Mouse (Mus musculus): ENCODE results near the gene Ube2l6. TPM values are rescaled to one million over a fixed set of nuclear protein-coding genes. Genes with fewer than 3 reads are reported as not detected.

The Ube2l6 gene
- polyA plus RNA-seq, 1 experiment from 2014 or later: 95.3 TPM

DNA sequence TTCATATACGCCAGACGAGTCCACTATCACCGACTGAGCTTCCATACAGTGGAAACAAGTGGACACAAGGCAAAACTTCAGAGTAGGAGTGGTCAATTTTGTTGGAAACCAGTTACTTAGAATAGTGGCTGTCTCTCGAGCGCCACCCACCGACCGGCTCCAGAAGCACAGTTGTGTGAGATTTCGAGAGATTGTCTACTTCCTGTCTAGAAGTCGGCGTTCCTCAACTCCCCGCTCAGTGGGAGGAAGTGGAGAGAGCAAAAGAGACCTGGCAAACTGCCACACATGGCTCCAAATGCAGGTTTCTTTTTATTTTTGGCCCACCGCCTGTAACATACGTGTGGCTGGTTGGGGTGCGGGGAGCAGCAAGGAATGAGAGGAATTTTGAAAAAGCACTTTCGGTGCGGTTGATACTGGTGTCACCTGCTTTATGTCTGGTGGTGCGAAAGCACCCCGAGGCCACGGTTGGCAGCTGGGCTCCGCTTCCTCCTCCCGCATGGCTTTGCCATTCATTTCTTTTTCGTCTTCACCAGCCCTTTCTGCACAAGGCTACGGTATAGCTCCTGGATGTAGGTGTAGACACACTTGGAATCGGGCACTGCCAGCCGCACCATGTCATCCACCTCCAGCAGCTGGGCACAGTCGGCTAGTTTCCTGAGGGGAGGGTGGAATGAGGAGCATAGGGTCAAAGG lies 12.4 kb downstream of the Ube2l6 start:
- no peaks in the 10 kb centered on the region for H3K27me3 ChIP-seq (replicated peaks)
- peak overlapping the region; percentile 84 for H3K27ac ChIP-seq (ENCODE audit: poor library complexity, severe bottlenecking)
- H3K4me2 ChIP-seq: peak overlapping the region; percentile 62
- H3K9me3 ChIP-seq (replicated peaks): 0 out of 2 replicates have a peak, but pooled peaks cover 3% of the 10 kb centered on the region
- WGBS: 20% methylated on average over 26 of the region's 26 CpGs
- H3K9ac ChIP-seq: peak overlapping the region; percentile 64
- peaks cover 21% of the 10 kb centered on the region for H3K36me3 ChIP-seq
- peak; percentile 53 for ATAC-seq (ENCODE audit: insufficient number of reproducible peaks, low FRiP score)
- H3K4me1 ChIP-seq (replicated peaks): peaks cover 29% of the 10 kb centered on the region
- H3K4me3 ChIP-seq: peak overlapping the region; percentile 32

DNA sequence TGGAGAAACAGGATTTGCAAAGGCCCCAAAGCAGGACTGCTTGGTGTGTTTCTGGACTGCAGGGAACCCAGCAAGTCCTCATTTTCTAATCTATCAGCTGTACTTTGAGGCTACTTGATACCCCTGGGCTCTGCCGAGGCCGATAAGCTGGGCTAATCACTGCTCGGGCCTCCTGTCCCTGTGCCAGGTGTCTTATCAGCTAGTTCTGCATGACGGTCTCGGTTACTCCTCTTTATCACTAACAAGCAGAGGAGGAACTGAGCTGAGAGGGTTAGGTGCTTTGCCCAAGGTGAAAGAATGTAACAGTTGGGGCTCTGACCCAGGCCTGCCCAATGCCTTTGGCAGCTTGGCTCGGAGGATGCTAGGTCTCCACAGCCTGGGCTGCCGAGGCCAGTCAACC lies 13.3 kb downstream of the Ube2l6 start:
- 0 out of 2 replicates have a peak, but pooled peaks cover 3% of the 10 kb centered on the region for H3K9me3 ChIP-seq (replicated peaks)
- H3K27me3 ChIP-seq (replicated peaks): no peaks in the 10 kb centered on the region
- H3K4me2 ChIP-seq: peak overlapping the region; percentile 46
- peaks cover 25% of the 10 kb centered on the region for H3K4me1 ChIP-seq (replicated peaks)
- peak overlapping the region; percentile 84 for H3K27ac ChIP-seq (ENCODE audit: poor library complexity, severe bottlenecking)
- WGBS: 18% methylated on average over 7 of the region's 7 CpGs
- H3K36me3 ChIP-seq: peaks cover 20% of the 10 kb centered on the region
- ATAC-seq (ENCODE audit: insufficient number of reproducible peaks, low FRiP score): peak; percentile 90
- H3K9ac ChIP-seq: no peak overlapping the region
- no peak overlapping the region for H3K4me3 ChIP-seq

DNA sequence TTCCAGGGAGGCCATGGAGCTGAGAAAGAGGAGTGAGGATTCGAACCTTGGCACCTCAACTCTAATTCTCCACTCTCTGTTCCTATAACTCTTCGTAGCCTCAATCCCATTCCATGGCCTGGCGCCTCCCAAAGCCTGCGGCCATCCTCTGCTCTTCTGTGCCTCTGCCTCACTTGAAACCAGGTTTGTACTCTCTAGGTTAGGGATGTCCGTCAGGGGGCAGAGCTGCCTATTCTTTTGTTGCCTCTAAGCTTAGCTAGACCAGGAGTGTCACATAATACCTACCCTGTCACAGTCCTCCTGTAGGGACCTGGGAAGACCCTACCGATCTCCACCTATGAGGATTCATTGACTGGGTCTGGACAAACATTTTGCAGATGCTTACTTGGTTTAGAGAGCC lies 14.0 kb downstream of the Ube2l6 start:
- peak overlapping the region; percentile 84 for H3K27ac ChIP-seq (ENCODE audit: poor library complexity, severe bottlenecking)

DNA sequence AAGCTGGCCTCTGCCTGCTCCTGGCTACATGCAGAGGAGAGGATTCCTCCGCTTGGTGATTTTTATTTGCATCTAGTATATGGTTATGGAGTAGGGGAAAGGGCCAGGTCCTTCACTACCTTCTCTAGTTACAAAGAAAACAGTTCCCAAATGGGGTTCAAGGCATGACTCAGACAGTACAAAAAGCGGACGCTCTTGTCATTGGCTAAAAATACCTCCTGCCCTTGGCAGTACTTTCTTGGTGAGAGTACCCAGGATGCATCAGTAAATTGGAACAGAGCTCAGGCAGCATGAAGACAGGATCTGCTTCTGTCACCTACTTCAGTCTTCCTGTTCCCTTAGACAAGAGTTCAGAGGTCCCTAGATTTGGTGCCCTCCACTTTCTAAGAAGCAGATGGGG lies 21.2 kb downstream of the Ube2l6 start:
- Histone ChIP-seq H3K36me3 (no peaks in the 10 kb centered on the region), H3K27ac (ENCODE audit: poor library complexity, severe bottlenecking) (peak overlapping the region; percentile 55), H3K9ac (0 out of 2 replicates have a peak overlapping the region, but pooled peaks have one; percentile 13), H3K4me1 (replicated peaks) (peaks cover 25% of the 10 kb centered on the region), H3K9me3 (replicated peaks) (no peaks in the 10 kb centered on the region), H3K27me3 (replicated peaks) (no peaks in the 10 kb centered on the region), H3K4me3 (no peak overlapping the region), H3K4me2 (no peak overlapping the region)
- ATAC-seq (ENCODE audit: insufficient number of reproducible peaks, low FRiP score): no peak
- WGBS: 32% methylated on average over 3 of the region's 3 CpGs

More for the DNA sequence above, 14.0 kb downstream of the Ube2l6 start:
- H3K27me3 ChIP-seq (replicated peaks): no peaks in the 10 kb centered on the region
- peaks cover 17% of the 10 kb centered on the region for H3K36me3 ChIP-seq
- WGBS: 79% methylated on average over 6 of the region's 6 CpGs
- peaks cover 25% of the 10 kb centered on the region for H3K4me1 ChIP-seq (replicated peaks)
- H3K9me3 ChIP-seq (replicated peaks): 0 out of 2 replicates have a peak, but pooled peaks cover 3% of the 10 kb centered on the region
- 0 out of 2 replicates have a peak, but pooled peaks have one; percentile 17 for ATAC-seq (ENCODE audit: insufficient number of reproducible peaks, low FRiP score)
- H3K9ac ChIP-seq: no peak overlapping the region
- no peak overlapping the region for H3K4me3 ChIP-seq
- no peak overlapping the region for H3K4me2 ChIP-seq

DNA sequence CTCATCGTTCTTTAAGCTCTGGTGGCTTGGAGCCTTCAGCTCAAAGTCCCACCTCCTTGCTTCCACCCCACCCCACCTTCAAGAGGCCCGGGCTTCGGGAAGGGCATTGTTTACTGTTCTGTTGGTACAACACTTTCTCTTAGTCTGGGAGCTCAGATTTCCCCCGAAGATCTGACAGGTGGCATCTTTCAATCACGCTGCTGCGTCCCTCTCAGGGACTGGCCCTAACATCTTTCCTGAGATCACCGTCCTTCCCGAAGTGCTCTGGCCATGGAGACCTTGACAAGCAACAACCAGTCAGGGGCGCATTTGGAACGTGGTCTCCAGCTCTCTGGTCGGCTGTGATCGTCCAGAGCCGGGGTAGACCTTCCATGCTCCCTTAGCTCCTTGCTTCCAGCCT lies 23.9 kb downstream of the Ube2l6 start, which contains the start of gene Smtnl1:
Gene Smtnl1, minus strand, starts transcription at position 101 of the 400 bp plus-strand sequence.
- peaks cover 26% of the 10 kb centered on the region for H3K4me1 ChIP-seq (replicated peaks)
- H3K27me3 ChIP-seq (replicated peaks): no peaks in the 10 kb centered on the region
- no peak within 1 kb of the TSS for H3K9ac ChIP-seq
- H3K27ac ChIP-seq (ENCODE audit: poor library complexity, severe bottlenecking): peak within 1 kb of the TSS; percentile 63
- no peaks in the 10 kb centered on the region for H3K36me3 ChIP-seq
- no peaks in the 10 kb centered on the region for H3K9me3 ChIP-seq (replicated peaks)
- no peak within 1 kb of the TSS for H3K4me3 ChIP-seq
- WGBS: 45% methylated on average over 13 of the region's 13 CpGs
- no peak for ATAC-seq (ENCODE audit: insufficient number of reproducible peaks, low FRiP score)
- H3K4me2 ChIP-seq: no peak within 1 kb of the TSS

DNA sequence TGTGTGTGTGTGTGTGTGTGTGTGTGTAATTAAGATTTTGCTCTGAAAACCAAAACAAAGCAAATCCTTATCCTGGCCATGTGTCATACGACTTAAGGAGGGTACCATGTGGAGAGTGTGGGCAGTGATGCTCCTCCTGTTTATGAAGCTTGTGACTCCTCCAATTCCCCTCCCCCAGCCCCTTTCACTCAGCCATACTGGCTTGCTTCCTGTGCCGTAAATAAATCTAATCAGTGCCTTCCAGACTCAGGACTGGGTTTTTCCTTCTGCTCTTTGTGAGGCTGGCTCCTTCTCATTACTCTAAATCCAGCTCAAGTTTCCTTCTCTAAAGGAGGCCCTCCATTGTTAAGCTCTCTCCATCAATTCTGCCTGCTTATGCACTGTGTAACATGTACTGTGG lies 24.6 kb downstream of the Ube2l6 start:
- Histone ChIP-seq H3K27me3 (replicated peaks) (no peaks in the 10 kb centered on the region), H3K36me3 (no peaks in the 10 kb centered on the region), H3K4me2 (no peak overlapping the region), H3K4me3 (no peak overlapping the region), H3K9ac (no peak overlapping the region), H3K27ac (ENCODE audit: poor library complexity, severe bottlenecking) (peak overlapping the region; percentile 63), H3K4me1 (replicated peaks) (peaks cover 32% of the 10 kb centered on the region), H3K9me3 (replicated peaks) (no peaks in the 10 kb centered on the region)
- ATAC-seq (ENCODE audit: insufficient number of reproducible peaks, low FRiP score): no peak
- WGBS: 16% methylated on average over 2 of the region's 2 CpGs

DNA sequence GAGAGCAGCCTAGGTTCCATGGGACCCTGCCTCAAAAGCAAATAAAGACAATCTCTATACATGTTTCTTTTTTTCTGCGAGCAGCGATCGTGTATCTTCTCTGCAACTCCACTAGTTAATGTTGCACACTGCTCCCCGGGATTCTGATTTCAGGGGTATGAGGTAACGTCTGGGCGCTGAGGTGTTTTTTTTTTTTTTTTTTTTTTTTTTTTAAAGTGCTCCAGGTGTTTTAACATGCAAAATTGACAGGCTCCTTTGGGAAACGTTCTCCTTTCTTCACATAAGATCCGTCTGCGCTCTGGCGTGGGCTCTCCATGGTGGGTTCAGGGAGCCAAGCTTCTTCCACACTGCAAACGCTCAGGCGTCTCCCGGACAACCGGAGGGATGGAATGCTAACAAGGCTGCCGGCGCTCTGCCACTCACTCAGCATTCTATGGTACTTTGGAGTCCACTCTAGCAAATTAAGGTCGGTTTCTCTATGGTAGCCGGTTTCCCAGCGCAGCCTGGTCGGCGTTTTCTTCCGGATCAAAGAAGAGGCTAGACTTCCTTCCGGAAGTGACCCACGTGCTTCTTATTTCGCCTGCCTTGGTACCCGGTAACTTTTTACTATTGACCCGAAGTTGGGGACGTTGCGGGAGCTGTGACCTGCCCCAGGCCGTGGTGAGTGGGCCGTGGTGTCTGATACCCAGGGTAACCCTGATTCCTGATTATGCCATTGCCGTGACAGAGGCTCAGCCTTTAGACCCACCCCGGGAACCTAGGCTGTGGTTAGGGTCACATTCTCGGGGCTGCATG lies 28.1 kb downstream of the Ube2l6 start, which contains the start of gene Timm10:
Gene Timm10, plus strand, starts transcription at position 510 of the 795 bp plus-strand sequence.
- Histone ChIP-seq H3K36me3 (peaks cover 13% of the 10 kb centered on the region), H3K4me3 (peak within 1 kb of the TSS; percentile 96), H3K4me2 (peak within 1 kb of the TSS; percentile 98), H3K9me3 (replicated peaks) (no peaks in the 10 kb centered on the region), H3K4me1 (replicated peaks) (peaks cover 22% of the 10 kb centered on the region), H3K9ac (peak within 1 kb of the TSS; percentile 88), H3K27me3 (replicated peaks) (no peaks in the 10 kb centered on the region), H3K27ac (ENCODE audit: poor library complexity, severe bottlenecking) (peak within 1 kb of the TSS; percentile 85)
- ATAC-seq (ENCODE audit: insufficient number of reproducible peaks, low FRiP score): peak; percentile 85
- under 1% methylated on average over 34 of the region's 34 CpGs for WGBS

DNA sequence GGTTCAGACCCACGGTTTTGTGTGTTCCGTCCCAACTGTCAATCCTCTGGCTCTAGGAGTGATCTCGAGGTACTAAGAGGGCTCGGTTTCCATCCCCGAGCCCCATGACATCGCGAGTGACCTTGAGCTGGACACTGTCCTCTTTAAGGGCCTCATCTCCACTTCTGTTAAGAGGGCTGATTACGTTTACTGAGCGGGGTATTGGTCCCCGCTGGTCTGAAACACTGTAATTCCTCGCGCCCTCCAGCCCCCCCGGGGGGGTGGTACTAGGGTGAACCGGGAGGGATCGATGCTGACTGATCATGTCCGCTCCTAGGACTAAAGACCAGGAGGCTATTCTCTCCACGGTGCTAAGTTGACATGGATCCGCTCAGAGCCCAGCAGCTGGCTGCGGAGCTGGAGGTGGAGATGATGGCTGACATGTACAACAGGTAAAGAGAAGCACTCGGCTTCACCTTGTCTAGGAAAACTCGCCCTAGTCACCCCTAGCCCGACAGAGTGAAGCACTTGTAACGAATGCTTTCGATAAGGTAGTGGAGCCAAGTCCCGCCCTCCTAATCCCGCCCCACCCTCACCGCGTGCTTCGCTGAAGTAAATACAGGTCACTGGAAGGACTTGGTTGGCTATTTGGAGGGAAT lies 28.8 kb downstream of the Ube2l6 start:
- peak; percentile 75 for ATAC-seq (ENCODE audit: insufficient number of reproducible peaks, low FRiP score)
- Histone ChIP-seq H3K4me2 (peak overlapping the region; percentile 98), H3K9me3 (replicated peaks) (no peaks in the 10 kb centered on the region), H3K4me1 (replicated peaks) (peaks cover 26% of the 10 kb centered on the region), H3K27ac (ENCODE audit: poor library complexity, severe bottlenecking) (peak overlapping the region; percentile 85), H3K4me3 (peak overlapping the region; percentile 96), H3K27me3 (replicated peaks) (no peaks in the 10 kb centered on the region), H3K9ac (peak overlapping the region; percentile 88), H3K36me3 (peaks cover 13% of the 10 kb centered on the region)
- WGBS: under 1% methylated on average over 29 of the region's 29 CpGs

DNA sequence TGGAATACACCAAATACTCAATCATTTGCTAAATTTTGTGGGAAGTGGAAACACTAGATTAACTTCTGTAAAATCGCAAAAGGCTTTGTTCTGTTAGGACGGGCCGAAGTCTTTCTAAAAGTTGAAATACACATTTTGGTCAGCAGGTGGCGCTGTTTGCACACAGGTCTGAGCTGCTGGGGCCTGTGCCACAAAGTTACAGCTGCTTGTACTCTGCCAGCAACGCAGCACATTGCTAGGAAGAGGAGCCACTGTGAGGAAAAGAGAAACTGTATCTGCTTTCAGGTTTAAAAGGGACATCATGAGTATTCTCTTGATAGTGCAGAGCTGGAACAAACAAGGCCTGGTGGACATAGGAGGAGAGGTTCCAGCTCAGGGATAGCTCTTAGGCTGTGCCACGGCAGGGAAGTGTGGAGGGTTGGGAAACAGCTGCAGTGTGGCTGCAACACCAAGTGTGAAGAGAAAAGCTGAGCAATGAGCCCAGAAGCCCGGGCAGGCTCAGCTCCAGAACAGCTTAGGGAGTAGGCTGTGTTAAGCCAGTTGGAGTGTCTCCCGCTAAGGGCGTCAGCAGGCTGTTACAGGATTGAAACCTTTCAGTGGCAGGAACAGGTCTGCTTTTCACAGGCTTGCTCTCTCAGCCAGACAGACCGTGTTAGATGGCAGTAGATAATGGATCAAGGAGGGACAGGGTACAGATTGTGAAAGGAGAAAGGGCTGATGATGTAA lies 33.2 kb downstream of the Ube2l6 start:
- no peak overlapping the region for H3K4me2 ChIP-seq
- H3K27me3 ChIP-seq (replicated peaks): 0 out of 2 replicates have a peak, but pooled peaks cover 8% of the 10 kb centered on the region
- peak; percentile 71 for ATAC-seq (ENCODE audit: insufficient number of reproducible peaks, low FRiP score)
- H3K4me3 ChIP-seq: no peak overlapping the region
- H3K27ac ChIP-seq (ENCODE audit: poor library complexity, severe bottlenecking): no peak overlapping the region
- H3K9ac ChIP-seq: 0 out of 2 replicates have a peak overlapping the region, but pooled peaks have one; percentile 30
- H3K9me3 ChIP-seq (replicated peaks): no peaks in the 10 kb centered on the region
- peaks cover 13% of the 10 kb centered on the region for H3K36me3 ChIP-seq
- WGBS: 30% methylated on average over 10 of the region's 10 CpGs
- peaks cover 13% of the 10 kb centered on the region for H3K4me1 ChIP-seq (replicated peaks)

DNA sequence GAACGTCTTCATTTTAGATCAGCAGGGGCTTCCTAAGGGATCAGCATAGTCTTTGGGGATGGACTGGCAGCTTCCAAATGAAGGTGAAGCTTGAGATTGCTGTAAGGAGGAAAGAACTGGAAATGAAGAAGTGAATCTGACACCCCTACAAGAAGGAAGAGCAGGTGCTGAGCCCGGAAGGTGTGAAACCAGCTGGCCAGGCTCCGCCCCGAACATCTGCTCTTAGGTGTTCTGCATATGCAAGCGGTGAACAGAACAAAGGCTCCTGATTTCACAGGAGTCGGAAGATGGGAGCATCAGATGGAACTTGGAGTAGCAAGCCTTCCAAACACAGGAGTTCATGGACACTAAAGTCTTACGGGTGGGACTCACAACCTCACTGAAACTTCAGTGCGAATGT lies 38.5 kb downstream of the Ube2l6 start:
- Histone ChIP-seq H3K36me3 (no peaks in the 10 kb centered on the region), H3K9ac (no peak overlapping the region), H3K27me3 (replicated peaks) (0 out of 2 replicates have a peak, but pooled peaks cover 10% of the 10 kb centered on the region), H3K9me3 (replicated peaks) (no peaks in the 10 kb centered on the region), H3K4me1 (replicated peaks) (peaks cover 21% of the 10 kb centered on the region), H3K4me2 (no peak overlapping the region), H3K4me3 (no peak overlapping the region), H3K27ac (ENCODE audit: poor library complexity, severe bottlenecking) (no peak overlapping the region)
- no peak for ATAC-seq (ENCODE audit: insufficient number of reproducible peaks, low FRiP score)
- WGBS: 54% methylated on average over 8 of the region's 8 CpGs
